Mouse (Mus musculus) forelimb bud, embryonic 11.5 days (tissue): ENCODE results near the gene Gm49387.

Experiments
- DNase-seq: peaks from one replicate; pipeline ENCODE4 v3.0.0-alpha.2; 2012; ENCODE audit warnings: low read depth, low spot score

The Gm49387 gene

DNA sequence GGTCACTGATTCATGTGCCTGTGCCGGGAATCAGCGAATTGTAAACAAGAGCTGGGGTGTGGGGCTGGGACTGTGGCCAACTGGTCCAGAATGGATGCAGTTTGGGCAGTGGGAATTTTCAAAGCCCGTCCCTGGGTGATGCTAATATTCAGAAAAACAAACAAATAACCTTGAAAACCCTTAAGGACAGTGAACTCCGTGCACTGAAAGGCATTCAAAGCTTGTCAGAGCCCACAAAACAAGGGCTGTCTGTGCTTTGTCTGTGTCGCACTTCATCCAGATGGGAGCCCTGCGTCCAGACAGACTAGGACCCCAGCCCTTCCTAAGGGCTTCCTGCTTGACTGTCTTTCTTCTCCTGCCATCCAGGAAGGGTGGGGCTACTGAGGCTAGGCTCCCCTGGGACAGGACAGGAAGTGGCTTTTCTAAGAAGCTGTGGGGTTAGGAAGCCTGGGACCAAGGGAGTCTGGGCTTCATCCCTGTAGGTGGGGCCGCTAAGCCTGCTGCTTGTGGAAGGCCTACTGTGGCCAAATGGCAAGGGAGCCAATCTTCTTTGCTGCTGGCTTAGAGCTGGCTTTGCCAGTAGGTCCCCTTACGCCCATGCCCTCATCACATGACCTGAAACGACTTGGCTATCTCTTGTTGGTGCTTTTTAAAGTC is 22.0 kb upstream of the Gm49387 start:
- peak; percentile 46 for DNase-seq

GRCm38 (mm10) chr14:31661671-31662554 is 21.2 kb upstream of the Gm49387 start:
- peak; percentile 93 for DNase-seq

DNA sequence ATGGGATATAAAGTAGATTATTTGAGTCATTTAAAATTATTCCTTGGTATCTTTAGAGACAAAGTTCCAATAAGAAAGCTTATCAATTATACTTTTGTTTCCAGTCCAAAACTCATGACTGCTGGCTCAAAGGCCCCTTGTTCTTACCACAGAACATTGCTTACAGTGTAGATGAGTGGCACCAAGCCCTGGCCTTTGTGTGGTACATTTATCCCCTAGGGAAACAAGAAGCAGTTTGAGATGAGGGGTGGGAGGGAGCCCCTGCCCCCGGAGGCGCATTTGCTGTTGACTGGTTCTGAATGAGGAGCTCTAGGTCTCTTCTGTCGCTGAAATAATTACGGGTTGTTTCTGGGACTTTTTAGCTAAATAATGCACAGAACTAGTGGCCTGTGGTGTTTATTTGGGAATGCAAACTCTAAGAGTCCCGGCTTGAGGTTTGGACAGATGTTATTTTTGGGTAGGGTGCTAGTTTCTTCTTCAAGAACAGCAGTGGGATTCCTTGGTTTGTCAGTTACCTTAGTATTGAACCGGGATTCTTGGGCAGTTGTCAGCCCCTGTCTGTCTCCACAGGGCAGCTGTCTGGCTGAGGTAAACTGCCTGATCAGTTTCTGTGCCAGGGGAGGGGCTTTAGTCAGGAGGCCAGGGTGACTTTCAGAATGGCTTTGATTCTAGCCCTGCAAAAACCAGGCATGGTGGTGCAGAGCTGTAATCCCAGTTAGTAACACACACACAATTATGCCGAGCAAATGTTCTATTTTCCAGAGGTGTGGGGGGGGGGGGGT is 19.8 kb upstream of the Gm49387 start:
- DNase-seq = no peak

GRCm38 (mm10) chr14:31659501-31660181 is 19.0 kb upstream of the Gm49387 start:
- no peak for DNase-seq

DNA sequence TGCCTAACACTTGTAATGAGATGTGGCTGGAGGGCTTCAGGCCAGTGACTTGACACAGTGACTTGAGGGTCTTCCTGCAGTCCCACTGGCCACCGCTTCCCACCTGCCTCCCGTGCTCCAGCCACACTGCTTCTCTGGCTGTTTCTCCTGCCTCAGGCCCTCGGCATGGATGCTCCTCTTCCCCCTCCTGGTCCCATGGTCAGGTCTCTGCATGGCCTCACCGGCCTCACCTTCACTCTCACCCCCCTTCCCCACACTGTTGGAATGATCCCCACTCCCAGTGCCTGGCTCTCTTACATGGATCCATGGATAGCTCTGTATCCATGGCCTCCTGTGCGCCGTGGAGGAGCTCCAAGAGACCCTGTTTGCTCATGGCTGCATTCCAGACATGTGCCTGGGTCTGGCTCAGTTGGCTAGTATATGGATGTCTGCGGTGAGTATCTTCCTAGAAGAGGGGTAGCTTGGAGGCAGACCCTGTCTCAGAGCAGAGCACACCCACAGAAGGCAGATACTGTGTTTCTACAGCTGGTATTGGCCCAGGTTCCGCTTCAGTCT is 17.5 kb upstream of the Gm49387 start:
- DNase-seq = no peak

DNA sequence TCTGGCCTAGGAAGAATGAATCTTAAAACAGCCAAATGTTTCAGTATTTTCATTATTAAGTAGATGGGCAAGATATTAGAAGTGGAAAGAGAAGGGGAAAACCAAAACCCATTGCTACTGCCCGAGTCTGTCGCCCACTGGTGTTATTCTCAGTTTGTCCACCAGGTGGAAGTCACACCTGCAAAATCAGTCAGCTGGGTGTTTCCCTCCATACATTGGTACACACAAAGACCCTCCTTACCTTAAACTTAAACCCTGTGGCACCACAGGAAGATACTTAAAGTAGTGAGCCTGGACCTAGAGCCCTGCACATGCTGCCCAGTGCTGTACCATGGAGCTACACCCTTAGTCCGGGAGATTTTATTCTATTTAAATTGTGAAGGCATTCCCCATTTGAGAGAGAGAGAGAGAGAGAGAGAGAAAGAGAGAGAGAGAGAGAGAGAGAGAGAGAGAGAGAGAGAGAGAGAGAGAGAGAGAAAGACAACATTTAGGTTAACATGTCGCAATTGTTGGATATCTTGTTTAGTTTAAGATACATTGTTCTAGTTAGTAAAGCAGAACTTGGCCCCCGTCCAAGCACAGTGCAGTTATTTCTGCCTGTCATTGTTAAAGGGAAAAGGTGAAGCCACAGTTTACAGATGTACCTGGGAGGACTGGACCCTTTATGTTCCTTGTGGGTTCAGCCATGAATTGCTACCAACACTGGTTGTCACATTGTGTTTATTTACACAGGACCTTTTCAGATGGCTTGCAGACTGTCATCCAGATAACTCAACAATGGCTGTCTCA is 16.4 kb upstream of the Gm49387 start:
- DNase-seq = peak; percentile 83

DNA sequence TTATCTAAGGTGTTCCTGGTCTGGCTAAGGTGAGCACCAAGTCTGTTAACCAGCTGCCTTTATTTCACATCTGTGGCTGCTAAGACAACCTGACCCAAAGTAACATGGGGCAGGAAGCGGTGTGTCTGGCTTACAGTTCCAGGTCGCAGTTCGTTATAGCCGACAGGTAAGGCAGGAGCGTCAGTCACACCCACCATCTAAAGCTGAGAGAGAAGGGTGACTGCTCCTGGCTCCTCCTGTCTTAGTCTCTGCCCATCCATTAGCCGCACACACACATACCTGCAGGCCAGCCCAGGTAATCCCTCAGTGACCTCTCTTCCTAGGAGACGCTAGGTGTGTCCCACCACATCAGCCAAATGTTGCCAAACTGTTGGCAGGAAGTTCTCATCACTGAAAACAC is 15.7 kb upstream of the Gm49387 start:
- no peak for DNase-seq

GRCm38 (mm10) chr14:31655406-31655805 is 14.7 kb upstream of the Gm49387 start:
- DNase-seq = no peak

DNA sequence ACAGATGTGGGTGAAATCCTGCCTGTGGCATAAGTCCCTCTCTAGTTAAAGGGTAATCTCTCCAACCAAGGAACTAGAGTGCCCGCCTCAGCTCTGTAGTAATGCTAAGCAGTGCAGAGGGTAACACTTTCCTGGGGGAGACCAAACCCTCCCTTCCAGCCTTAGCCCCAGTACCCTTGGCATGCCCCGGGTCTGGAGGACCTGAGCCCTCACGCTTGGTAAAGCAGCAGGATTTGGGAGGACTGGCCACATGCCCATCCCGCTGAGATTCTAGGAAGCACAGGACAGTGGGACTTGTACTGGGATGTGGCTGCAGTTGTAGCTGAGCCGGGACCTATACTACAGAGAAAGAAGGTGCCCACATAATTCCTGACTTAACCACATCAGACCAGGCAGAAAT is 14.1 kb upstream of the Gm49387 start:
- DNase-seq = no peak

- DNase-seq = no peak
Observed at GRCm38 (mm10) chr14:31653101-31653875, 12.6 kb upstream of the Gm49387 start.

- DNase-seq = no peak
Observed at GRCm38 (mm10) chr14:31652624-31653023, 11.9 kb upstream of the Gm49387 start.

DNA sequence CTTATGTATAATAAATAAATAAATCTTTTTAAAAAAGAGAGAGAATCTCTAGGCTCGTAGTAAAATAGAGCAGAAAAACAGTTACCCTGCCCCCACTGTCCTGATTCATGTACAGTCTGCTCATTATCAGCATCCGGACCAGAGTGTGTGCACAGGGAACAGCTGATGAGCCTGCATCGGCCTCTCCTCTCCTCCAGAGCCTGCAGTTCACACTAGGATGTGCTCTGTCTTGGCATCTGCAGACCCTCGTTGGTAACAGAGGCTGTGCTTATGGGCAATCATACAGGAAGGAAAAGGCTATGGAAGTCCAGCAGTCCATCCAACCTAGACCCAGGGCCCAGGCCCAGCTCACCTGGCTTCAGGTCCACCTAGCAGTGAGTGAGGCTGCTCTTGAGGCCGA is 11.4 kb upstream of the Gm49387 start:
- DNase-seq = no peak

DNA sequence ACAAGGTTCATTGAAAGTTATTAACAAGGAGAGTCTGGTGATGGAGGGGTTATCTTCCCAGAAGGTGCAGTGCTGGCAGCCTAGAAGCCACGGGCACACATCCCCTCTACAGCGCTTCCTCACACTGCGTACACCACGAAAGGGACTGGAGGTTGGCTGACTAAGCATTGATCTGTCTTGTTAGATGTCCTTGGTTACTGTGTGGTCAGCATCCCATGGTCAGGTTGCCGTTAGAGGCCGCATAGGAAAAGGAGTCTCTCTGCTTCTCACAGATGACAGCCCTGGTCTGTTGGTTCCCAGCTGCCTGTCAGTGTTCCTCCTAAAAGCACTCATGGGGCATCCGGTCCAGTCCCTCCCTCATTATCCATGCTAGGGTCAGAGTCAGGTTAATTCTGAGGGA is 10.5 kb upstream of the Gm49387 start:
- no peak for DNase-seq

- DNase-seq = no peak
Observed at GRCm38 (mm10) chr14:31650347-31650746, 9.7 kb upstream of the Gm49387 start.

GRCm38 (mm10) chr14:31647991-31648390 is 7.3 kb upstream of the Gm49387 start:
- DNase-seq = no peak

- DNase-seq = no peak
Observed at GRCm38 (mm10) chr14:31645920-31646319, 5.2 kb upstream of the Gm49387 start.

- no peak for DNase-seq
Observed at GRCm38 (mm10) chr14:31644931-31645547, 4.4 kb upstream of the Gm49387 start.

DNA sequence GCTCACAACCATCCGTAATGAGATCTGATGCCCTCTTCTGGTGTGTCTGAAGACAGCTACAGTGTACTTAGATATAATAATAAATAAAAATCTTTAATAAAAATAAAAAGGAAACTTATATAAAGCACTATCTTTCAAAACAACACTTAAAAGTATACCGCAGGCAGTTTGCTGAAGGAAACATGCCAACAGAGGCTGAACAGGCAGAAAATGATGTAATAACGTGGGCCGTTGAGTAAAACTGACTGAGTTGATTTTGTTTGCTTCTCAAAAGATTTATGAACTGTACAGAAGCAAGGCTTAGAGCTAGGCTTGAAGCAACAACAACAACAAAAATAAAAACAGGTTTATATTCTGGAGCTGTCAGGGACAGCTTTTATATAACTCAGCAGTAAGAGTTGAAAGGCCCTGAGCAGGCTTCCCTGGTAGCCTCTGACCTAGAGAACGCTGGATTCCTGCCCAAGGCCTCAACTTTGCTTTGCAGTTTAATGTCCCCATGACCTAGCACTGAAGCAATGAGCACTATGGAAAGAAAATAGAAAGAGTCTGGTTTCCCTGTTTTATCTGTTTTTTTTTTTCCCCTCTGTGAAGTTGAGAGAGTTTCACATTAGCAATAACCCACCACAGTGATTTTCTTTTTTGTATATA is 3.6 kb upstream of the Gm49387 start:
- no peak for DNase-seq
